Mouse (Mus musculus) liver, embryonic 14.5 days (tissue): Measurements from ENCODE around the gene Ankrd44.

ENCODE experiments used
- CTCF ChIP-seq: IDR thresholded peaks from 2 replicates; pipeline ENCODE4 v1.5.1; 2016; ENCODE audit warnings: antibody characterized with exemption, low read depth, control low read depth
- EP300 ChIP-seq: IDR thresholded peaks from 2 replicates; pipeline ENCODE4 v1.6.1; 2016; ENCODE audit warnings: antibody characterized with exemption, low read depth

GRCm38 (mm10) chr1:54804406-54804805 is 121.8 kb downstream of the Ankrd44 start:
- no peak for TF ChIP-seq CTCF
- TF ChIP-seq EP300 = no peak
